Mouse (Mus musculus) right cerebral cortex, postnatal 25 days (tissue): ENCODE results near the gene Icmt.

Experiments
- DNase-seq: peaks from one replicate; pipeline ENCODE4 v3.0.0; 2022

Gene Icmt

DNA sequence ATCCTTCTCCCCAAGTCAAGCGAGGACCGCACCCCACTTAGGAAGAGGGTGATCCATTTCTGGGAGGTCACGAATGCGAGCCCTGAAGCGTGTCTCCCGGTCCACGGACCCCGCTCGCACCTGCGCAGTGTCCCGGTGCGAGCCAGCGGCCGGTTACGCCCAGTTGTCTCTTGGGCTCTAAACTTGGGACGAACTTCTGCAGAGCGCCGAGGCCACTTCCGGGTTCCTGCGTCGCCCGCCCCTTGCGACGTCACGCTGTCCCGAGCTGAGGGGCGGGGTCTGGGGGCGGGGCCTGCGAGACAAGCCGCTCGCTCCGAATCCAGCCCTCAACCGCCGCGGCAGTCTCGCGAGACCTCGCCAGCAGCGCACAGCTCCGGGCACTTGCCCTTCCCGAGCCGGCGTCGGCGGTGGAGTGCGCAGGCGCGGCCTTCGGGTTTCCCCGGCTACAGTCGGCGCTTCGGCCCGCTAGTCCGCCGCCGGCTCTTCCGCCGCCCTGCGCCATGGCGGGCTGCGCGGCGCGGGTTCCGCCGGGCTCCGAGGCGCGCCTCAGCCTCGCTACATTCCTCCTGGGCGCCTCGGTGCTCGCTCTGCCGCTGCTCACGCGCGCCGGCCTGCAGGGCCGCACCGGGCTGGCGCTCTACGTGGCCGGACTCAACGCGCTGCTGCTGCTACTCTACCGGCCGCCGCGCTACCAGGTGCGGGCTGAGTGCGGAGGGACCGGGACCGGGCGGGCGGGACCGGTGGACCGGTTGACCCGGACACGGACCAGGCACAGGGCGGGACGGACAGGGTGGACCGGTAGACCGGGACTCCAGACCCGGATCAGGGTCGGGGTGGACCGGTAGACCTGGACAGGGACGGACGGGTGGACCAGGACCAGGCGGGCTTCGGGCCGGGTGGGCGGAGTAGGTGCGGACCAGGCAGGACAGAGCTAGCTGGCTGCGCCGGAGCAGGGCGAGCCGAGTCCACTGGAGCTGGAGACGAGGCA is at the start of gene Icmt:
Icmt (plus strand) TSS at position 354 of the 988 bp plus-strand sequence.
- DNase-seq: peak; percentile 99

- no peak for DNase-seq
Observed at GRCm38 (mm10) chr4:152250615-152251014, 46.4 kb upstream of the Icmt start.

GRCm38 (mm10) chr4:152253183-152253759 is 43.8 kb upstream of the Icmt start:
- DNase-seq: no peak

- DNase-seq: peak; percentile 68
Observed at GRCm38 (mm10) chr4:152257070-152257469, 40.0 kb upstream of the Icmt start.

GRCm38 (mm10) chr4:152260451-152260850 is 36.6 kb upstream of the Icmt start:
- no peak for DNase-seq

GRCm38 (mm10) chr4:152262187-152262586 is 34.8 kb upstream of the Icmt start:
- DNase-seq: no peak

GRCm38 (mm10) chr4:152263089-152263488 is 33.9 kb upstream of the Icmt start:
- DNase-seq: no peak

DNA sequence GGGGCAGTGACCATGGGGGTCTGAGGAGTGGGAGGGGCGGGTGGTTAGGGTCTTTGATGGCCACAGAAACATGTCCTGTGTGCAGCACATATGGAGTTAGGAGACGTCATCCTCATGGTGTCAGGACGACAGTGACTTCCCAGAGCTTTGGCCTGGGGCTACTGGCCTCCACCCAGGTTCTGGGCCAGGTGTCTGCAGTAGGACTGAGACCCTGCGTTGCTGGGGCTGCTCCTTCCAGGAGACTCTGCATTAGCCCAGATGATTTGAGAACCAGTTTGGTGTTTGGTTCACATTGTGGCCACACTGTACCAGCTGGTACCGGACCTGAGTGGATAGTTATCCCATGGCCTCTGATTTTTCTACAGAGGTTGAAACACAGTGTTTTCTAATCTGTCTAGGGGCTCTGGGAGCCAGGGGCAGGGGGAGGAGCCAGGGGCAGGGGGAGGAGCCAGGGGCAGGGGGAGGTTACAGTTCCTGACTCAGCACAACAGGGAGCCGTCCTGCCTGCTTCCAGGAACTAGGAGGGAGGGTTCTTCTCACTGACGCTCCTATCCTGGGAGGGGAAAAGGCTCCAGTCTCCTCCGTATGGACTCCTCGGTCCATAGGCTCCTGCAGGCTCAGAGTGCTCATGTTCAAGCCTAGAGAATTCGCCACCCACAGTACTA is 33.4 kb upstream of the Icmt start:
- DNase-seq: no peak

GRCm38 (mm10) chr4:152264177-152264530 is 32.9 kb upstream of the Icmt start:
- DNase-seq: no peak

GRCm38 (mm10) chr4:152264867-152265568 is 32.0 kb upstream of the Icmt start:
- DNase-seq: no peak

GRCm38 (mm10) chr4:152265791-152266190 is 31.2 kb upstream of the Icmt start:
- DNase-seq: no peak

DNA sequence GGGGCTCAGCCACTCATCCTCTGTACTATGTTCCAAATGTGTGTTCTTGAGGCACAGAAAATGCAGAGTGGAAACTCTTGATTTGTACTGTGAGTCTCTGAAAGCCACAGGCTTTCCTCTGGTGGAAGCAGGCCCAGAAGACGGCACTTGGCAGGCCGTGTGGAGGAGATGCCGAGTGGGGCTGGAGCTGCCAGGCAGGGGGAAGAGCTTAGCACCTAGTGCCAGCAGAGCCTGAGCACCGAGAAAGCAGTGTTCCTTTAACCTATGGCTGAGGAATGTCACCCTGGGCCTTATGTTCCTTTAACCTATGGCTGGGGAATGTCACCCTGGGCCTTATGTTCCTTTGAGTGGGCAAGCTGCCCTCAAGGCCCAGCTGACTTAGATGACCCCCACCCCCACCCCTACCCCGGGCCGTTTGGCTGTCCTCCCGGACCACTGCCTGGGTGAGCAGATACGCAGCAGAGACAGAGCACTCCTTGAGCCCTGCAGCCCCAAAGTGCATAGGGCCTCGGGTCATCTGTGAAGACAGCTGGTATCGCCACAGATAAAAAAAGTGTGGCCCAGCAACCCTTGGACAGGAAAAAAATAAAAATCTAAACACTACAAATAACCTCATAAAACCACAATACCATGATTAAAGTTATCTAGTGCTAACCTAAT is 30.7 kb upstream of the Icmt start:
- DNase-seq: peak; percentile 59

DNA sequence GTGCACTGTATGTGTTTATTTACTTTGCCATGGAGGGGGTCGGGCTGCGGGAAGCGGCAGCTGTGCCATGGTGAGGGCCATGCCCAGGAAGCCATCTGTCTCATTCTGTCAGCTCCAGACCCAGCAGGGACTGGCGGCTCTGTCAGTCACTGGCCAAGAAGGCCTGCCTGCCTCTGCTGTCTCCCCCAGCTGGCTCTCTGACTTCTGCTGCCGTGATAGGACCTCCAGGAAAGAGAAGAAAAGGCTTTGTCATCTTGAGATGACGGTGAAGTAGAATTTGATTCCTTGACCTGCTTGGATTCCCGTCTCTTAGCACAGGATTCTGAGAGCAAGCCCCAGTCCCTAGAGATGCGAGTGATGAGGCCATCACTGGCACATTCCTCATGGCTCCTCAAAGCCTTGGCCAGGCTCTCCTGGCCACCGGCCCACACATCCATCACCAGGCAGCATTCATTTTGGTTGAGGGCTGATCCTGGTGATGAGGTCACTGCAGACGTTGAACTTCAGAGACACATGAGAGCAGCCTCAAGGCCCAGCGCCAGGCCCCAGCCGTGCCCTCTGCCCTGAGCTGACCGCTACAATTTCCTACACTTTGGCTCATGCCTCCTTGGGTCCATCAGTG is 29.2 kb upstream of the Icmt start:
- no peak for DNase-seq

DNA sequence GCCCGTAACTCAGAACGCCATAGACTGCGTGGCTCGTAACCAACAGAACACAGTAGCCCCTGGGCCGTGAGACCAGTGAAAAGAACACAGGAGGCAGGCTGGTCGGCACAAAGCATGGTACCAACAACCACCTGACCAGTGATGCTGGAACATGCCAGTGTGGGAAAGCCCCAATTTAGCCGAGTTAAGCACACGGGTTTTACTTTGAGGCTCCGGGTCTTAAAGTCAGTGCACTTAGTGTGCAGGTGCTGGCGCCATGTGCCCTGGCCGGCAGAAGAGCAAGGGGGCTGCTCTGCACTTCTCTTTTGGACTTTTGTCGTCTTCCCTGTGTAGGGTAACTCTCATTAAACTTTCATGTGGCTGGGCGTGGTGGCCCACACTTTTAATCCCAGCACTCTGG is 27.1 kb upstream of the Icmt start:
- no peak for DNase-seq

GRCm38 (mm10) chr4:152270599-152270998 is 26.4 kb upstream of the Icmt start:
- no peak for DNase-seq

DNA sequence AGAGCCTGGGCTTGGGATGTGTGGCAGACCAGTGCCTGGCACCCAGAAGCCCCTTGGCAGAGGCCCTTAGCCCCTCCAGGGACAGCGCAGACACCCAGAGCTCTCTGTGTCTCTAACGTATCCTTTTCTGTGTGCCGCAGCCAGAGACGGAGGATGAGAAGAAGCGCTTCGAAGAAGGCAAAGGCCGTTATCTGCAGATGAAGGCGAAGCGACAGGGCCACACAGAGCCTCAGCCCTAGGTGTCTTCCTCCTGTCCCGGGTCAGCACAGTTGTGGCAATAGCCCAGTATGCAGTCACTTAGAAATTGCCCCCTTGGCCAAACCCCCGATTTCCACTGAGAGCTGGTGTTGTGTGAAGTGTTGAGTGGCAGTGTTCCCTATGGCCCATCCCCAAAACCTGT is 25.7 kb upstream of the Icmt start:
- DNase-seq: no peak

DNA sequence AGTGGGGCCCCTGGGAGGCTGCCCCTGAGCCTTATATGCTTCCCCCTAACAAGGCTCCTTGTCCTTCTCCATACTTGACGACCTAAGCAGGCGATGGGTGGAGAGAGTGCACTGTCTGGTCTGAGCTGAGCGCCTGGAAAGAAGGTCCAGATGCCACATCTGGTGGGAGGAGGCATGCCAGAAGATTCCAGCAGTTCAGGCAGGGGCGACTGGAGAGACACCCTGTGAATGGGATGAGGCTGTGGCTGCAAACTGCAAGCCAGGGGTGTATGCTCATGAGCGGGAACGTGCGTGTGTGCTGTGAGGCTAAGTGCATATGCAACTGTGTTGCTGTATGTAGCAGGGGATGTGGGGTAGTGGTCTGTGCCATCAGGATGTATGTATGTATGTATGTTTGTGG is 25.0 kb upstream of the Icmt start:
- no peak for DNase-seq

GRCm38 (mm10) chr4:152272449-152273049 is 24.5 kb upstream of the Icmt start:
- DNase-seq: no peak

DNA sequence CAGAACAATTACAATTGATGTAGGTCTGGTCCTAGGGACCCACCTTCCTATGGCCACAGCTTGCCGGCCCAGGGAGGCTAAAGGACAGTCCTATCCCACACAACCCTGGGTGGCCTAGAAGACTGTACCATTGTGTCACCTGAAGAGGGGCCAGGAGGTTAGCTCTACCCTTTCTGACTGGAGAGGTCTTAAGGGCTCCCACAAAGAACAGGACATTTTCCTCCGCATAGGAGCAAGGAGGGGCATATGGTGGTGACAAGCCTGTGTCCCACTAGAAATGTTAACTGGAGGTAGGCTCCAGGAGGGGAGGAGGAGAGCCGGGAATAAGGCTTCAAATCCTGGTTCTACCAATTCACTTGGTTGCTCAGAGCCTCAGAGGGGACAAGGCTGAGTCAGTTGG is 23.8 kb upstream of the Icmt start:
- DNase-seq: no peak

- peak; percentile 64 for DNase-seq
Observed at GRCm38 (mm10) chr4:152273621-152274236, 23.3 kb upstream of the Icmt start, which contains the start of gene Gpr153. Gene Gpr153, plus strand, starts transcription at chr4:152274232.

GRCm38 (mm10) chr4:152274681-152275131 is 22.3 kb upstream of the Icmt start:
- no peak for DNase-seq
